Mouse (Mus musculus): Measurements from ENCODE around the gene Phb.

The Phb gene

DNA sequence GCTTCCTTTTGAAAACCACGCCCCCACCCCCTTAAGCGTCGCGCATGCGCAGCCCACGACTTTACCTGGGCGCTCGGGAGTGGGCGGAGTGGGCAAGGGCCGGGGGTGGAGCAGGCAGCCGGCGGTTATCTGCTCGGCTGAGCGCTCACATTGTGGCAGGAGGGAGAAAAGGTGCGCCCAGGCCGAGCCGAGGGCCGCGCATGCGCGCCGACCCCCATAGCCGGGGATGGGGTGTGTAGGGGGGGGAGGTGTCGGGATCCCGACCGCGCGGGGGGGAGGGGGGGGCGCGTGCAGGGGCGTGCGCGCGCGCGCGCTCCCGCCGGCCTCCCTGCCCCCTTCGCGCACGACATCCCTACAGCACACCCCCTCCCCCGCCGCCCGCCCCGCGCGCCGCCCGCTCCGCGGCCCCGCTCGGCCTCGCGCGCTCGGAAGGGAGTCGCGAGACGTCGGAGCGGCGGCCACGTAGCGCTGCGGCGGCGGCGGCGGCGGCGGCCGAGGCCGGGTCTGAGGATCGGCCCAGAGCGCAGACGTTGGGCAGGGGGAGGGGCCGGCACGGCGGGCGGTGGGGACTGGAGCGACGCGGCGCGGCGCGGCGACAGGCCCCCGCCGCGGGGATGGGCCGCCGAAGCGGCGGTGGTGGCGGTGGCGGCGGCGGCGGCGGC is 45.9 kb downstream of the Phb start, which contains the start of gene Zfp652:
Zfp652 (plus strand) TSS at position 111 of the 662 bp plus-strand sequence.
- DNase-seq (ENCODE audit: low spot score) = peak; percentile 84

GRCm38 (mm10) chr11:95713225-95713810 is 46.6 kb downstream of the Phb start:
- DNase-seq (ENCODE audit: low spot score) = peak; percentile 17

DNA sequence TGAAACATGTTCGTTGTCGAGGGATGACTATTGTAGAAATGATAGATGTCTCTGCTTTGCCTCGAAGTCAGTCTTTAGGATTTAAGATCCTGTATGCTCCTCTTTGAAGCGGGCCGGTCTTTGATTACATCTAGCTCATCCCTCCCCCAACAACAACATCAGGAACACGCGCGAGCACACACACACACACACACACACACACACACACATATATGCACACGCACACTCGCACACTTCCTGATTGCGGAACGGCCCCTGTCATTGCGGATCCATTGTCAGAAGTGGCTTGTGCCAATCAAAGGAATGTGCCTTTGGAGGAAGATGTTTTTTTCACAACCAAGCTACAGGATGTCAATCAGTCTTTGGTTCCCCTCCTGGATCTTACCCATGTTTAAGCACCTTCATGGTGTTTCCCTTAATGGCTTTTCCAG is 47.1 kb downstream of the Phb start:
- DNase-seq (ENCODE audit: low spot score) = no peak

DNA sequence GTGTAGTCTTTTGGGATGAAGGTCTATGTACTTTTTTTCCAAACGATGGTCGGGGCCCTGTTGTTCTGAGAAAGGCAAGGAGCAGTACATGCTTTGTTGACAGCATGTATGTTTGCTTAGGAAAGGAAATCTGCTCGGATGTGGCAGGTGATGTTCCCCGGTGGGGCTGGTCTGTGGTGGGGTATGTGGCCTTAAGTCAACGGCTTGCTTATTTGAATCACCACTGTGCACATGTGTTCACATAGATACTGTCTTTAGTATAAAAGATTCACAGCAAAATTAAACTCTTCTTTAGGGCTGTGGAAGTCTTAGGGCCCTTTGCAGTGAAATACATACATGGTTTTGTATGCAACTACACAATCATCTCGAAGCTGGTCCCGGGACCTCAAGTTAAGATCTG is 47.7 kb downstream of the Phb start:
- no peak for DNase-seq (ENCODE audit: low spot score)

DNA sequence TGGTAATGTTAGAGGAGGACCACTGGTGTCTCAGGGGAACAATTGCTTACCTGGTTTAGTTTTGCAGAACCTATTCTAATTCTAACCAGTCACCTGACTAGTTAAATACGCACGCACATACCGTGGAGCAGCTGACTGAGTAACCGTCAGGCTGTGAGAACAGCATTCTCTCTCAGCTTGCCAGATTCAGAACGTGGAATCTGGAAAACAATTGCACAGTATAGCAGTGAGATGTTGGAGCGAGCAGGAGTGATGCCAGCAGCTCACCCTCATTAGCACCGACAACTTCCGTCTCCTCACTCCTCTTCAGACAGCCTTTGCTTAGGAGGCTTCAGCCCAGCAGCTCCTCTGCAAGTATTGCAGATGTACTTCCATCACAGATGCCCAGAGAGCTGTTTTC is 49.4 kb downstream of the Phb start:
- no peak for DNase-seq (ENCODE audit: low spot score)

GRCm38 (mm10) chr11:95719356-95719755 is 52.6 kb downstream of the Phb start:
- DNase-seq (ENCODE audit: low spot score) = no peak

GRCm38 (mm10) chr11:95723287-95723686 is 56.5 kb downstream of the Phb start, which contains the start of gene B130006D01Rik:
Gene B130006D01Rik, plus strand, starts transcription at chr11:95723587.
- DNase-seq (ENCODE audit: low spot score) = no peak

GRCm38 (mm10) chr11:95724466-95724865 is 57.7 kb downstream of the Phb start:
- DNase-seq (ENCODE audit: low spot score) = no peak

DNA sequence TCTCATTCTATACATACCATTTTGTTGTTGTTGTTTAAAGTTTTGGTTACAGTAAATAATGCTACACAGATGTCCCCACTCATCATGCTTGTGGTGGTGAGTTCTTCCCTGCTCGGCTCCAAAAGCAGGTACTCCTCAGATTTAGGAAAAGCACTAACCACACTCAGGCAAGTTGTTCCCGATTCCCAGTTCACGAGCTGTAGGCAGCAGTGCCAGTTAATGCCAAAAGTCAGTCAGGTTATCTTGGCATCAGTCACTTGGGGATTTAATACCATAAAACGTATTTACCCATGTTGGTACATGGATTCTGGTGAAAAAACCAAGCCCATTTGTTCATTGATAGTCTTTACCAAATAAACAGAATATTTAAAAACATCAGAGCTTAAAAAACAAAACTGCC is 59.4 kb downstream of the Phb start:
- no peak for DNase-seq (ENCODE audit: low spot score)

GRCm38 (mm10) chr11:95727947-95728346 is 61.2 kb downstream of the Phb start:
- no peak for DNase-seq (ENCODE audit: low spot score)

GRCm38 (mm10) chr11:95728916-95729907 is 62.5 kb downstream of the Phb start:
- DNase-seq (ENCODE audit: low spot score) = no peak
